Mouse (Mus musculus) liver, embryonic 14.5 days (tissue): ENCODE results near the gene Gas6.

Experiments used
- CTCF ChIP-seq: IDR thresholded peaks from 2 replicates; pipeline ENCODE4 v1.5.1; 2016; ENCODE audit warnings: antibody characterized with exemption, low read depth, control low read depth
- EP300 ChIP-seq: IDR thresholded peaks from 2 replicates; pipeline ENCODE4 v1.6.1; 2016; ENCODE audit warnings: antibody characterized with exemption, low read depth

DNA sequence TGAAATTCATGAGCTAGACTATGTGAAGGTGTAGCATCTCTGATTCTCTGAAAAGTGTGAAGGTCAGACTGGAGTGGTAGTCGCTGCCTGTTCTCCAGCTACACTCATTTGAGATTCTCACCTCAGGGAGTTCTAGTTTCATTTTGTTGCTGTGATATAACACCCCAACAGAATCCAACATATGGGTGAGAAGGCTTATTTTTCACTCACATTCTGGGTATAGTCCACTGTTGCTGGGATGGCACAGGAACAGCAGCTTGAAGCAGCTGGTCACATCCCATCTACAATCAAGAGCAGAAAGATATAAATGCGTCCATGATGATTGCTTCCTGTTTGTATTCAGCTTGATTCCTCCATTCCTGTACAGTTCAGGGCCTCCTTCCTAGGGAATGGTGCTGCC lies 52.1 kb downstream of the Gas6 start:
- TF ChIP-seq EP300 (no peak), CTCF (no peak)
